Mouse (Mus musculus) CH12.LX (cell line): Measurements from ENCODE around the gene Gm5089.

Source experiments
- CTCF ChIP-seq, 2 experiments: IDR thresholded peaks in 1 of 2; conservative IDR thresholded peaks in 1 of 2; 2 replicates each; pipeline ENCODE4 v1.5.1; 2011 to 2012; ENCODE audit warnings: low read depth in 2 of 2, low read length in 2 of 2, improper control_type of control experiment in 1 of 2, inconsistent platforms in 1 of 2, mild to moderate bottlenecking in 1 of 2, moderate library complexity in 1 of 2
- ELF1 ChIP-seq: IDR thresholded peaks from 2 replicates; pipeline ENCODE4 v1.6.1; 2014; ENCODE audit warnings: low read depth, mild to moderate bottlenecking, inconsistent platforms, low read length, improper control_type of control experiment
- EP300 ChIP-seq: IDR thresholded peaks from 2 replicates; pipeline ENCODE4 v1.6.1; 2011; ENCODE audit warnings: low read length, improper control_type of control experiment
- HCFC1 ChIP-seq: IDR thresholded peaks from 2 replicates; pipeline ENCODE4 v1.6.1; 2012; ENCODE audit warnings: low read depth, mild to moderate bottlenecking, inconsistent platforms, low read length, improper control_type of control experiment
- JUN ChIP-seq: IDR thresholded peaks from 2 replicates; pipeline ENCODE4 v1.6.1; 2011; ENCODE audit warnings: low read depth, mild to moderate bottlenecking, low read length, improper control_type of control experiment, moderate library complexity; ENCODE audit not compliant: insufficient read depth
- POLR2A ChIP-seq: IDR thresholded peaks from 2 replicates; pipeline ENCODE4 v1.6.1; 2011; ENCODE audit warnings: low read depth, mild to moderate bottlenecking, improper control_type of control experiment, low read length
- POLR2AphosphoS2 ChIP-seq: IDR thresholded peaks from 2 replicates; pipeline ENCODE4 v1.6.1; 2011; ENCODE audit warnings: low read depth, low read length, improper control_type of control experiment
- SIN3A ChIP-seq: IDR thresholded peaks from 2 replicates; pipeline ENCODE4 v1.6.1; 2012; ENCODE audit warnings: low read length, improper control_type of control experiment, inconsistent platforms
- SMC3 ChIP-seq: IDR thresholded peaks from 2 replicates; pipeline ENCODE4 v1.6.1; 2011; ENCODE audit warnings: low read depth, low read length, improper control_type of control experiment
- TCF12 ChIP-seq: IDR thresholded peaks from 2 replicates; pipeline ENCODE4 v1.6.1; 2014; ENCODE audit warnings: low read depth, mild to moderate bottlenecking, inconsistent platforms, low read length, improper control_type of control experiment
- ZKSCAN1 ChIP-seq: IDR thresholded peaks from 2 replicates; pipeline ENCODE4 v1.6.1; 2012; ENCODE audit warnings: low read depth, inconsistent platforms, low read length, improper control_type of control experiment, borderline replicate concordance
- ZMIZ1 ChIP-seq: IDR thresholded peaks from 2 replicates; pipeline ENCODE4 v1.6.1; 2012; ENCODE audit warnings: low read depth, mild to moderate bottlenecking, inconsistent platforms, low read length, improper control_type of control experiment

GRCm38 (mm10) chr14:122386281-122387130 lies 64.4 kb downstream of the Gm5089 start:
- TF ChIP-seq POLR2AphosphoS2: no peak
- TF ChIP-seq CTCF (conservative IDR thresholded peaks at IDR 0.05 in 1 of 2, IDR thresholded peaks at IDR 0.05 in 1 of 2; ENCODE audit: low read depth in 2 of 2, low read length in 2 of 2): no peak
- TF ChIP-seq POLR2A: no peak
- TF ChIP-seq ELF1: no peak
- TF ChIP-seq ZKSCAN1: no peak
- no peak for TF ChIP-seq SMC3
- no peak for TF ChIP-seq EP300
- TF ChIP-seq ZMIZ1: no peak
- TF ChIP-seq TCF12: no peak
- TF ChIP-seq JUN: no peak
- TF ChIP-seq HCFC1: no peak
- no peak for TF ChIP-seq SIN3A
